Mouse (Mus musculus) myocyte (in vitro differentiated cells): ENCODE measurements at regions not wholly inside any gene's neighbourhood (a gene's known extent, or its start where the extent isn't known, plus 50 kb on each side); places are given as distances from the start of the nearest gene placed in this dataset.

Experiments used
- H3K27me3 ChIP-seq: one replicate; pipeline ENCODE4 v1.6.1; 2011; ENCODE audit not compliant: control insufficient read depth, insufficient read depth, insufficient read length
- H3K36me3 ChIP-seq: one replicate; pipeline ENCODE4 v1.6.1; 2011; ENCODE audit not compliant: control insufficient read depth, insufficient read depth
- H3K4me2 ChIP-seq: one replicate; pipeline ENCODE4 v1.6.1; 2011; ENCODE audit warnings: low read depth, control low read depth
- H3K4me3 ChIP-seq: one replicate; pipeline ENCODE4 v1.5.1; 2011; ENCODE audit warnings: mild to moderate bottlenecking, control low read depth, moderate library complexity
- H3K79me2 ChIP-seq: one replicate; pipeline ENCODE4 v1.6.1; 2011; ENCODE audit not compliant: control insufficient read depth, insufficient read depth
- H3ac ChIP-seq: one replicate; pipeline ENCODE4 v1.6.1; 2011; ENCODE audit not compliant: control insufficient read depth, insufficient read length
- CEBPB ChIP-seq: IDR thresholded peaks from 2 replicates; pipeline ENCODE4 v1.6.1; 2011; ENCODE audit warnings: mild to moderate bottlenecking, moderate library complexity; ENCODE audit not compliant: poor library complexity, insufficient read depth, severe bottlenecking
- E2F4 ChIP-seq: IDR thresholded peaks from one replicate; pipeline ENCODE4 v1.6.1; 2011; ENCODE audit warnings: mild to moderate bottlenecking, control low read depth, moderate library complexity; ENCODE audit not compliant: insufficient read depth
- MAX ChIP-seq: IDR thresholded peaks from one replicate; pipeline ENCODE4 v1.6.1; 2011; ENCODE audit warnings: low read depth, mild to moderate bottlenecking, control low read depth
- MYOD1 ChIP-seq, 3 experiments: IDR thresholded peaks; one replicate each; pipeline ENCODE4 v1.6.1; 2011; ENCODE audit warnings: control low read depth in 2 of 3, low read depth in 2 of 3, mild to moderate bottlenecking in 2 of 3, moderate library complexity in 1 of 3; ENCODE audit not compliant: insufficient read length in 2 of 3, control insufficient read depth in 1 of 3
- MYOG ChIP-seq, 3 experiments: IDR thresholded peaks; one replicate each; pipeline ENCODE4 v1.6.1; 2011; ENCODE audit warnings: control low read depth in 2 of 3, low read depth in 2 of 3, mild to moderate bottlenecking in 2 of 3; ENCODE audit not compliant: insufficient read length in 2 of 3, control insufficient read depth in 1 of 3, insufficient read depth in 1 of 3
- POLR2A ChIP-seq: IDR thresholded peaks from one replicate; pipeline ENCODE4 v1.6.1; 2011; ENCODE audit warnings: low read depth, mild to moderate bottlenecking, control low read depth, moderate library complexity; ENCODE audit not compliant: insufficient read length
- POLR2AphosphoS2 ChIP-seq: IDR thresholded peaks from one replicate; pipeline ENCODE4 v1.6.1; 2011; ENCODE audit warnings: low read depth, control low read depth; ENCODE audit not compliant: insufficient read length
- REST ChIP-seq: IDR thresholded peaks from one replicate; pipeline ENCODE4 v1.6.1; 2011; ENCODE audit warnings: mild to moderate bottlenecking, control low read depth, moderate library complexity; ENCODE audit not compliant: insufficient read depth, insufficient read length
- SRF ChIP-seq: IDR thresholded peaks from one replicate; pipeline ENCODE4 v1.6.1; 2011; ENCODE audit warnings: low read depth; ENCODE audit not compliant: control insufficient read depth, insufficient read length
- TCF12 ChIP-seq: IDR thresholded peaks from one replicate; pipeline ENCODE4 v1.6.1; 2011; ENCODE audit warnings: mild to moderate bottlenecking, control low read depth; ENCODE audit not compliant: poor library complexity, insufficient read depth, severe bottlenecking
- TCF3 ChIP-seq: IDR thresholded peaks from one replicate; pipeline ENCODE4 v1.6.1; 2011; ENCODE audit warnings: low read depth, control low read depth; ENCODE audit not compliant: insufficient read length
- USF1 ChIP-seq: IDR thresholded peaks from one replicate; pipeline ENCODE4 v1.6.1; 2011; ENCODE audit warnings: low read depth, mild to moderate bottlenecking, control low read depth, moderate library complexity

DNA sequence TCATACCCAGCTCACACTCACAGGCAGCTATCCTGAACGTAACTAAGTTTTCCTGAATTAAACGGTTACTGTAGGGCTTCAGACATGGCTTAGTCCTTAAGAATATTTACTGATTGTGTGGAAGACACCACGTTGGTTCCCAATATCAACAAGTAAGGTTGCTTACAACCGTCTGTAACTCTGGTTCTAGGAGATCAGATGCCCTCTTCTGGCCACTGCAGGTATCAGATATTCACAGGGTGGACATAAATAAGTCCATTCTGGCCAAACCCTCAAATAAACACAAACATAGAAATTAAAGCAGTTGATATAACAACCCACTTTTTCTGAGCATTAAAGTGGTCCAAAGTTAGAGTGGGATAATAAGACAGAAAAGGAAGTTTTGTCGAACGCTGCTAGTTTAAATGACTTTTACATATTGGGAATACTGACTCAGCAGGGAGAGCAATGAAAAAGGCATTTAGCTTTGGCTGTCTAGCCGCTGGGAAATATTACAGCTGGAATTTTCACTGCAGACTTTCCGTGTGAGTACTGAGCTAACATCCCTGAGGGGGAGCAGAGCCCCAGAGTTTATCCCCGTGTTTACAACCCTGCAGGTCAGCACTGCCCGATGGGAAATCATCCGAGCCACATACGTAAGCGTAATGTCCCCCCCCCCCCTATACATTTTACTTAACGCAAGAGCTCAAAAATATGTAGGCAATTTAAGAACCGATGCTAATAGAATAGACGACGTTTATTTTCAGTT lies 264.4 kb downstream of the Pou4f1 start:
- Histone ChIP-seq H3K36me3 (no peaks in the 10 kb centered on the region), H3K27me3 (no peaks in the 10 kb centered on the region), H3K79me2 (no peaks in the 10 kb centered on the region), H3K4me2 (no peak overlapping the region), H3ac (no peak overlapping the region), H3K4me3 (no peak overlapping the region)
- no peak for TF ChIP-seq USF1
- no peak for TF ChIP-seq MYOG (IDR thresholded peaks at IDR 0.05; ENCODE audit: control insufficient read depth in 1 of 3, insufficient read depth in 1 of 3, insufficient read length in 2 of 3, low read depth in 2 of 3)
- no peak for TF ChIP-seq POLR2A
- no peak for TF ChIP-seq CEBPB
- no peak for TF ChIP-seq MYOD1 (IDR thresholded peaks at IDR 0.05; ENCODE audit: control insufficient read depth in 1 of 3, insufficient read length in 2 of 3, low read depth in 2 of 3)
- TF ChIP-seq POLR2AphosphoS2: no peak
- no peak for TF ChIP-seq REST
- TF ChIP-seq TCF12: no peak
- TF ChIP-seq MAX: no peak
- no peak for TF ChIP-seq TCF3
- no peak for TF ChIP-seq E2F4
- TF ChIP-seq SRF: no peak

DNA sequence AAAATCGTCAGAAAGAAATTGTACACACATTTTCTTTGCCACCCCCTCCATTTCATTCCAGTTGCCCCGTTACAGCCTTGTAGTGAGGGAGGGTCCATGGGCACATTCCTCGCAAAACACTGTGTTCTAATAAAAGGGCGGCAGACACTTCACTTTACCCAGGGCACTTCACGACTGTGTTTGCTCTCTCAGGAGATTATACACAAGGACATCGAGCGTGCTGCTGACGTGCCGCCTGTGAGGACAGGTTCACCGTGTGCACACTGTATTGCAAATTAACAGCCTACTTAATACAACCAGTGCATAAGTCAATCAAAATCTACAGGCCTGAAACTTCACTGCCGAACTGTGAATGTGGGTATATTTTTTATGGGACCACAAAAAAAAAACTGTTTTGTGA lies 274.6 kb downstream of the Pou4f1 start:
- Histone ChIP-seq H3K4me2 (no peak overlapping the region), H3K36me3 (no peaks in the 10 kb centered on the region), H3K79me2 (no peaks in the 10 kb centered on the region), H3K4me3 (no peak overlapping the region), H3ac (no peak overlapping the region), H3K27me3 (no peaks in the 10 kb centered on the region)
- TF ChIP-seq POLR2AphosphoS2 (no peak), TCF12 (no peak), E2F4 (no peak)

DNA sequence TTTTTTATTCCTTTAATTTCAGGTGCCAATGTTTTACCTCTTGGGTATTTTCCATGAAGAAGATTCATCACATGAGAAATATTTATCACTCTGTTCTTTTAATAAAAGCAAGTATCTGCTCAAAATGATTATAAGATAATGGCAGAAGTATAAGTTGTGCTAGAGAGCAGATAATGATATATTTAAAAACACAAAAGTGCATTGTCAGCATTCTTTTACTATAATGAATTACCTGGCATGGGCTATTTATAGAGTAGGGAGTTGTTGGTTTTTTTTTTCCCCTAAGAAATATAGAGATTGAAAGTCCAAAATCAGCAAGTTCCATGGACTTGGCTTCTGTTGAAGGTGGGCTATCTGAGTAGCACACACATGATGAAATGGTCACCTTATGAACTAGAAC lies 292.7 kb downstream of the Pou4f1 start:
- Histone ChIP-seq H3K27me3 (no peaks in the 10 kb centered on the region), H3K4me2 (no peak overlapping the region), H3K4me3 (no peak overlapping the region), H3ac (no peak overlapping the region), H3K79me2 (no peaks in the 10 kb centered on the region), H3K36me3 (no peaks in the 10 kb centered on the region)
- TF ChIP-seq USF1: no peak

DNA sequence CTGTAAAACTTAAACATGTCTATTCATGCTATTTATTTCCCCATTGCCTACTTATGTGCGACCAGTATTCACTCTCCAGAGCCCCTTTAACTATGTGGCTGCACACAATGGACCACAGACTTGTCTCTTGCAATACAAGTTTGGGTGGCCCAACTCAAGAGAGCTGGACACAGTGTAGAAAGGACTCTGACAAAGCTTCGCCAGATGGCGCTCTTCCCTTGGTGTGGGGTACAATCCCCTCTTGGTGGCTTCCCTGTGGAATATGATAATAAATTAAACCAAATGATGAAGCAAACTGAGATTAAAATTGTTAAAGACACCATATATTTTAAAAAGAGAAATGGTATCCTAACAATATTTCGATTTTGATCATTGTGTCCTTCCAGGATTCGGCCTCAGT lies 302.6 kb upstream of the Ednrb start:
- TF ChIP-seq MYOG (IDR thresholded peaks at IDR 0.05; ENCODE audit: control insufficient read depth in 1 of 3, insufficient read depth in 1 of 3, insufficient read length in 2 of 3, low read depth in 2 of 3): no peak
- no peak for TF ChIP-seq E2F4
- no peak for TF ChIP-seq MAX
- TF ChIP-seq TCF12: no peak
- TF ChIP-seq MYOD1 (IDR thresholded peaks at IDR 0.05; ENCODE audit: control insufficient read depth in 1 of 3, insufficient read length in 2 of 3, low read depth in 2 of 3): no peak
- TF ChIP-seq CEBPB: no peak
- TF ChIP-seq USF1: no peak
- TF ChIP-seq TCF3: no peak
- no peak for TF ChIP-seq REST
- TF ChIP-seq SRF: no peak
- TF ChIP-seq POLR2AphosphoS2: no peak
- Histone ChIP-seq H3K27me3 (no peaks in the 10 kb centered on the region), H3K4me2 (no peak overlapping the region), H3ac (no peak overlapping the region), H3K79me2 (no peaks in the 10 kb centered on the region), H3K4me3 (no peak overlapping the region), H3K36me3 (no peaks in the 10 kb centered on the region)

DNA sequence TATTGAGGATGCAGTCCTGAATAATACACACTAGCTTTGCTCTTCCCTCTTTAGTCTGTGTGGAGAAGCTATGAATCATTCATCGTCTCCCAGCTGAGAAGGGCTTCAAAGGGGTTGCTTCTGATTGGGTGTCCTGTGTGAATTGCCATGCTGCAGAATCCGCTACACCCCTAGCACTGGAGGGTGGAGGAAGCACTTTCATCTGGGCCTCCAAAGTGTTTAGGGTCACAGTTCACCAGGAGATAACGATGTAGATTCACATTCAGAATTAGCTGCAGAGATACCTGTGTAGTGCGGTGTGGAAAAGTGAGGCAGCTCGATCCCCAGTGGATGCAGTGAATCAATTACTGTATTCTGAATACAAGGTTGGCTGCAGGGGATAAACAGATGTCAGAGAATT lies 301.2 kb upstream of the Ednrb start:
- Histone ChIP-seq H3K4me3 (no peak overlapping the region), H3K4me2 (no peak overlapping the region), H3K36me3 (no peaks in the 10 kb centered on the region), H3ac (no peak overlapping the region), H3K79me2 (no peaks in the 10 kb centered on the region), H3K27me3 (no peaks in the 10 kb centered on the region)
- TF ChIP-seq TCF3 (no peak), POLR2A (no peak), MYOG (IDR thresholded peaks at IDR 0.05; ENCODE audit: control insufficient read depth in 1 of 3, insufficient read depth in 1 of 3, insufficient read length in 2 of 3, low read depth in 2 of 3) (no peak), MYOD1 (IDR thresholded peaks at IDR 0.05; ENCODE audit: control insufficient read depth in 1 of 3, insufficient read length in 2 of 3, low read depth in 2 of 3) (no peak), CEBPB (no peak), SRF (no peak), E2F4 (no peak), REST (no peak)
